Mouse (Mus musculus) embryonic facial prominence, embryonic 14.5 days (tissue): ENCODE data around the gene Lrrc25. TPM values are rescaled to one million over a fixed set of nuclear protein-coding genes. Genes with fewer than 3 reads are reported as not detected.

Experiments used
- ATAC-seq: fragments of 200-750 bp; cut with Nextera tagmentation; 2 replicates; pipeline ENCODE4 v1.8.0; 2017; ENCODE audit warnings: low read depth, moderate number of reproducible peaks, moderate TSS enrichment
- DNase-seq: peaks from one replicate; pipeline ENCODE4 v3.0.0-alpha.2; 2015; ENCODE audit warnings: low spot score
- H3K27ac ChIP-seq: fragments of 300-500 bp; sonication (generic); replicated peaks from 2 replicates; pipeline ENCODE4 v1.5.1; 2014; ENCODE audit warnings: low read depth, mild to moderate bottlenecking, low read length, moderate library complexity
- H3K27me3 ChIP-seq: fragments of 300-500 bp; sonication (generic); replicated peaks from 2 replicates; pipeline ENCODE4 v1.6.1; 2014; ENCODE audit warnings: low read length; ENCODE audit not compliant: control insufficient read depth, insufficient read depth
- H3K36me3 ChIP-seq: fragments of 300-500 bp; sonication (generic); 2 replicates; pipeline ENCODE4 v1.6.1; 2014; ENCODE audit warnings: low read length, mixed read lengths; ENCODE audit not compliant: control insufficient read depth, insufficient read depth
- H3K4me1 ChIP-seq: fragments of 300-500 bp; sonication (generic); 2 replicates; pipeline ENCODE4 v1.6.1; 2014; ENCODE audit warnings: antibody characterized with exemption, low read length; ENCODE audit not compliant: control insufficient read depth, insufficient read depth
- H3K4me2 ChIP-seq: fragments of 300-500 bp; sonication (generic); 2 replicates; pipeline ENCODE4 v1.6.1; 2014; ENCODE audit warnings: low read depth, mild to moderate bottlenecking, low read length, moderate library complexity, mixed read lengths
- H3K4me3 ChIP-seq: fragments of 300-500 bp; sonication (generic); 2 replicates; pipeline ENCODE4 v1.5.1; 2014; ENCODE audit warnings: low read depth, mild to moderate bottlenecking, low read length
- H3K9ac ChIP-seq: fragments of 300-500 bp; sonication (generic); 2 replicates; pipeline ENCODE4 v1.6.1; 2014; ENCODE audit warnings: low read depth, mild to moderate bottlenecking, low read length, moderate library complexity, mixed read lengths
- H3K9me3 ChIP-seq: fragments of 300-500 bp; sonication (generic); 2 replicates; pipeline ENCODE4 v1.6.1; 2016; ENCODE audit warnings: low read length; ENCODE audit not compliant: control insufficient read depth
- WGBS: fragments of 180-500 bp; shearing (Covaris S2); extraction: QIAGEN DNeasy Blood & Tissue Kit; methylation state at CpG from one replicate; pipeline ENCODE4 v1.1.7; 2014; 5-methylcytosine and 5-hydroxymethylcytosine counted together
- polyA plus RNA-seq: library from polyadenylated mRNA; unstranded; fragments of >200 nt; fragmentation: Nextera tagmentation; extraction: Ambion mirVana; gene quantifications from 2 replicates; pipeline ENCODE4 v1.2.1, GENCODE M21; 2014

Lrrc25 gene
- polyA plus RNA-seq, 1 experiment from 2014 or later = 1.8 TPM

DNA sequence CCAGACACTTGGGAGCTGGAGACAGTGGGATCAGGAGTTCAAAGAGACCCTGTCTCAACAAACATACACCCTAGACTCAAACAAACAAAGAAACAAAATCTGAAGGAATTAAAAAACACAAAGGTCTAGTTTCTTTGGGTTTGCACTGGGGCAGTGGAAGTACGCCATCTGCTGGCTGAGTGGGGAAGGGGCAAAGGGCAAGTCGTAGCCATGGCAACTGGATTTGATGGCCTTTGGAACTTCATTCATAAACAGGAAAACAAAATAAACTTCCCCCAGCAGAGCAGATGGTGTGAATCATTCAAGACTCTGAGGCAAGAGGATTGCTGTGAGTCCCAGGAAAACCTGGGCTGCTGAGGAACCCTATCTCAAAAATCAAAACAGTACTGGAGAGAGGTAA, 37.3 kb downstream of the Lrrc25 start:
- WGBS = 63% methylated on average over 2 of the region's 2 CpGs
- H3K4me1 ChIP-seq = peaks cover 10% of the 10 kb centered on the region; the same call in 1 of the 2 replicates
- no peaks in the 10 kb centered on the region for H3K27me3 ChIP-seq
- ATAC-seq (no peak), DNase-seq (no peak)
- no peaks in the 10 kb centered on the region for H3K9me3 ChIP-seq
- no peak overlapping the region for H3K4me3 ChIP-seq
- no peak overlapping the region for H3K27ac ChIP-seq
- no peak overlapping the region for H3K4me2 ChIP-seq
- H3K9ac ChIP-seq = no peak overlapping the region
- peaks cover 68% of the 10 kb centered on the region for H3K36me3 ChIP-seq

DNA sequence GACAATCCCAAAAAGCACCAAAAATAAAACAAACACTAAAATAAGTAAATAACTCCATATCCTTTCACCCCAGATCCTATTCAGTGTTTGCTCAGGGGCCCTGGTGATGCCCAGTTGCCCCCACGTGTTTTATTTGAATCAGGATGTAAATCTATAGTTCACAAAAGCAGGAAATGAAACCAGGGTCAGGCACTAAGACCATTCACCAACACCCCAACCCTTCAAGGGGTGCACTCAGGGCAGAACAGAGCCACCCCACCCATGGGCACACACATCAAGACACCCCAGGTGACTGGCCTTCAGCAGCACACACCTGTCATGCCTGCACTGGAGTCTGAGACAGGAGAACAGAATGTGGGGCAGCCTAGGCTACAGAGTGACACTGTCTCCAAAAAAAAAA, 38.2 kb downstream of the Lrrc25 start:
- peaks cover 11% of the 10 kb centered on the region; the same call in 1 of the 2 replicates for H3K4me1 ChIP-seq
- DNase-seq = no peak
- no peaks in the 10 kb centered on the region for H3K27me3 ChIP-seq
- no peak for ATAC-seq
- H3K4me3 ChIP-seq = no peak overlapping the region
- H3K9me3 ChIP-seq = no peaks in the 10 kb centered on the region
- 68% methylated on average over 1 of the region's 1 CpGs for WGBS
- H3K4me2 ChIP-seq = no peak overlapping the region
- H3K36me3 ChIP-seq = peaks cover 68% of the 10 kb centered on the region
- no peak overlapping the region for H3K9ac ChIP-seq
- no peak overlapping the region for H3K27ac ChIP-seq

DNA sequence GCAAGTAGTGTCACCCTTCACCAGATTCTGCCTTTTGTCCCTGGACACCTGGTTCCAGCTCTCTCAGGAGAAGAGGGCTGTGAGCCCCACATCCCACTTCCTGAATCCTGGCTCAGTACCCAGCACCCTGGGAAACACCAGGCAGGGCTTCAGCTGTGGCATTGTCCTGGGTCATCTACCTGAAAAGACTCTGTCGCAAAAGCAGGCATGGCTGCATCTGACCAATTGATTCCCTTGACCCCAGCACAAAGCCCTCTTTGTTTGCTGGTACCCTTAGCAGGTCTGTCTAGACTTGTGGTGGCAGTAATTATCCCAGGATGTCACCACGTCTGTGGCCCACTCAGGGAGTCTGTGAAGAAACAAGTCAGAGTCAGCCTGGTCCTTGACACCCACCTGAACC, 39.5 kb downstream of the Lrrc25 start:
- no peak overlapping the region for H3K4me3 ChIP-seq
- H3K4me1 ChIP-seq = peaks cover 6% of the 10 kb centered on the region; the same call in 1 of the 2 replicates
- H3K36me3 ChIP-seq = peaks cover 57% of the 10 kb centered on the region
- ATAC-seq (no peak), DNase-seq (no peak)
- 31% methylated on average over 2 of the region's 2 CpGs for WGBS
- no peak overlapping the region for H3K27ac ChIP-seq
- no peak overlapping the region for H3K4me2 ChIP-seq
- no peak overlapping the region for H3K9ac ChIP-seq
- H3K27me3 ChIP-seq = no peaks in the 10 kb centered on the region
- no peaks in the 10 kb centered on the region for H3K9me3 ChIP-seq

DNA sequence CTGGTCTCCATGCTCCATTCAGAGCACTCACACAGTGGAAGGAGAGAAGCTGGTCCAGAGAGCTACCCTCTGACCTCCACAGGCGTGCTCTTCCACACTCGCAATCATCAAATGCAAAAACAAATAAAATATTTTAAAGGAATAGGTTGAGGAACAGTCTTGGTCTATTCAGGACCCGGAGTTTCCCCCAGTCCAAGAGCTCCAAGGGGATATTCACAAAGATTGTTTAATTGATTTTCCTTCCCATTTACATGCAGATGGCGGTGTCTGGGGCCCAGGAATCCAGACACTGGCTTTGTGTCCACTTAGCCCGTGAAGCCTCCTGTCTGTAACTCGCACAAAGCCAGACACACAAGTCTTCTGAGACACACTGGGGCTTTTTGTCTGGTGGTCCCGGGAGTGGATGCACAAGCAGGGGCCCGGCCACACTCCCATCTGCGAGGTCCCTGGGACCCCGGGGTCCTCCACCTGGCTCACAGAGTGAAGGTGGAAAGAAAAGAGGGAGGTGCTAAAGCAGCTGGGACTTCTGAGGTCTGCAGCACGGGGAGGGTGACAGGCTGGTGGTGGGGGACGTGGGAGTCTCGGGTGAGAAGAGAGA, 40.3 kb downstream of the Lrrc25 start:
- H3K36me3 ChIP-seq = peaks cover 49% of the 10 kb centered on the region

GRCm38 (mm10) chr8:70657214-70657613, 41.3 kb downstream of the Lrrc25 start:
- H3K27ac ChIP-seq = no peak overlapping the region
- no peaks in the 10 kb centered on the region for H3K27me3 ChIP-seq
- H3K36me3 ChIP-seq = peaks cover 40% of the 10 kb centered on the region
- 97% methylated on average over 3 of the region's 3 CpGs for WGBS
- ATAC-seq (no peak), DNase-seq (no peak)
- H3K4me3 ChIP-seq = no peak overlapping the region
- no peaks in the 10 kb centered on the region for H3K9me3 ChIP-seq
- peaks cover 6% of the 10 kb centered on the region; the same call in 1 of the 2 replicates for H3K4me1 ChIP-seq
- H3K9ac ChIP-seq = peak overlapping the region; percentile 10; the same call in 1 of the 2 replicates
- H3K4me2 ChIP-seq = no peak overlapping the region

More for the DNA sequence above, 40.3 kb downstream of the Lrrc25 start:
- 57% methylated on average over 13 of the region's 13 CpGs for WGBS
- H3K4me2 ChIP-seq = no peak overlapping the region
- DNase-seq (no peak), ATAC-seq (no peak)
- peaks cover 6% of the 10 kb centered on the region; the same call in 1 of the 2 replicates for H3K4me1 ChIP-seq
- H3K27ac ChIP-seq = no peak overlapping the region
- H3K9ac ChIP-seq = no peak overlapping the region
- no peaks in the 10 kb centered on the region for H3K27me3 ChIP-seq
- no peaks in the 10 kb centered on the region for H3K9me3 ChIP-seq
- no peak overlapping the region for H3K4me3 ChIP-seq

DNA sequence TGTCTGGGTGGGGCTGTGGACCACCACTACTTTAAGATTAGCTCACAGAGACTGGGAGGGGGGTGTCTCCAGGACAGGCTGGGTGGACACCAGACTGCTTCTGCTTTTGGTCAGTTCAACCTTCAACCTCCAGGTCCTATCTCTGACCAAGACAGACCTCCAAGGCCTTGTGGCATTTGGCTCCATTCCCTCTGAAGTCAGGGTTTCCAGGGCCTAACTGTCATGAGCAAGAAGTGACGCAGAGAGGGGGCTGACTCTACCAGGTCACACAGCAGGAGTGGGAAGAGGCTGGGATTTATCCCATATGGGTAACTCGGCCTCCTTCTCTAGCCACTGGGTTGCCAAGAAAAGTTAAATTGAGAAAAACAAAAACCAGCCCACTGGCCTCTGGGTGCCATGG, 41.8 kb downstream of the Lrrc25 start:
- DNase-seq = no peak
- no peaks in the 10 kb centered on the region for H3K9me3 ChIP-seq
- no peak overlapping the region for H3K4me3 ChIP-seq
- H3K27me3 ChIP-seq = no peaks in the 10 kb centered on the region
- ATAC-seq = no peak
- peaks cover 6% of the 10 kb centered on the region; the same call in 1 of the 2 replicates for H3K4me1 ChIP-seq
- peak overlapping the region; percentile 10; the same call in 1 of the 2 replicates for H3K9ac ChIP-seq
- H3K36me3 ChIP-seq = peaks cover 35% of the 10 kb centered on the region
- H3K27ac ChIP-seq = no peak overlapping the region
- 84% methylated on average over 2 of the region's 2 CpGs for WGBS
- H3K4me2 ChIP-seq = no peak overlapping the region

DNA sequence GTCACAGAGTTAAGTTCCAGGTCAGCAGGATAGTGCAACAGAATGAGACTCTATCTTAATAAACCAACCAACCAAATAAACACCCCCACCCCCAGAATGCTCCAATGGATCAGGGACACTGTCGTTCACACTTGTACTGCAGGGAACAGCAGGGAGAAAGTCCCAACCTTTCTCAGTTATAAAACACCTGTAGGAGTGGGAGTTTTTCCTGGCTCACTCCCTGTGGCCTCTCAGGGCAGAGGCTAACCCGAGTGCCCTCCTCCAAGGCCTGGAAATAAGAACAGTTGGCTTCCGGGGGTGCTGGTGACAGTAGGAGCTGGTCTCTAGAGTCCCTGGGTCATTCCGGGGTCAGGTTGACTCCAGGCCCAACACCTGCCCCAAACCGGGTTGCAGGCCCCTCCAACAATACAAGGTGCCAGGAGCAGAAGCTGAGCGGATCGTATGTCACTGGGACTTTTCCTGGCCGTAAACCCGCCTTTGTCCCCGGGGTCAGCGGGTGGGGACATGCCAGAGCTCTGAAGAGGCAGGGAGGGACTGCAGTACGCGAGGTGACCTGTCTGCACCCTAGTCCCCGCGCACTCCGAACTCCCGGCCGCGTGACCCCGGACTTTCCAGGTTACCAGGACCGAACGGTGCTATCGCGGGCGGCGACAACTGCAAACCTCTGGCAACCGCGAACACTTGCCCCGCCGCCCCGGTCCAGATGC, 43.1 kb downstream of the Lrrc25 start:
- DNase-seq = peak; percentile 26
- Histone ChIP-seq H3K36me3 (peaks cover 31% of the 10 kb centered on the region), H3K27me3 (no peaks in the 10 kb centered on the region), H3K27ac (peak overlapping the region; percentile 74), H3K4me1 (peaks cover 6% of the 10 kb centered on the region; the same call in 1 of the 2 replicates), H3K4me2 (peak overlapping the region; percentile 88), H3K4me3 (peak overlapping the region; percentile 80), H3K9ac (peak overlapping the region; percentile 85), H3K9me3 (no peaks in the 10 kb centered on the region)
- no peak; the same call in 1 of the 2 replicates for ATAC-seq
- WGBS = 2% methylated on average over 26 of the region's 31 CpGs

DNA sequence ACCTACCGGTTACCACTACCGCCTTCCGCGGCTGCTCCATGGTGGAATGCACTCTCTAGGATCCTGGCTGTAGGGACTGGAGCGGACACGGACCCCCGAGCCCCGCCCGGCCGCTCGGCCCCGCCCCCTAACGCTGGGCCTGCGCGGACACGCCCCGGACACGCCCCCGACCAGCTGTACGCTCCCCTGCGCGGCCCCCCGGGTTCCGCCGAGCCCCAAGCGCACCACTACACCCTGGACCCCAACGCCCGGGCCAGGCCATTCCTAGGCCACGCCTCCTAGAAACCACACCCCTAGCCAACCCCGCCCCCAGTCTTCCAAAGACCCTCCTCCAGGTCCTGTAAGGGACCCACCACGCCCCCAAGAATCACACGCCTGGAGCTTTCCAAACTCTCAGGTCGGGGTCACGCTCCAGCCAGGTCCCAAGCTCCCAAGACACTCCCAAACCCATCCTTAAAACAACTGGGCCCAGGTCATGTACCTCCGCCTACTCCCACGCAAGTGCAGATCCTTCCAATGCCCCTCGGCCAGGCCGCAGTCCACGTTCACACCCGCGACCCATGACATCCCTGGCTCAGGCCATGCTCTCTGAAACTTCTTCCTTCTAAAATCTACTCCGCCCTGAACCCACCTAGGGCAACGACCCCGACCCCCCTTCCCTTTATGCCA, 43.8 kb downstream of the Lrrc25 start:
- Histone ChIP-seq H3K36me3 (peaks cover 24% of the 10 kb centered on the region), H3K9ac (peak overlapping the region; percentile 85), H3K4me3 (peak overlapping the region; percentile 80), H3K4me1 (peaks cover 6% of the 10 kb centered on the region; the same call in 1 of the 2 replicates), H3K27ac (peak overlapping the region; percentile 74), H3K4me2 (peak overlapping the region; percentile 88), H3K9me3 (no peaks in the 10 kb centered on the region), H3K27me3 (no peaks in the 10 kb centered on the region)
- ATAC-seq = peak; percentile 97
- DNase-seq = peak; percentile 97
- WGBS = under 1% methylated on average over 22 of the region's 44 CpGs
